ENCODE assay signal across 8 mouse cellular contexts in genomic region chr6:88787496-88787895, GRCm38 (mm10). TPM values are rescaled to one million over a fixed set of nuclear protein-coding genes. Genes with fewer than 3 reads are reported as not detected.
A peak's percentile ranks its signal among the peaks of the same experiment; 100 is the strongest.
DNase-seq lines count a peak whose midpoint lies in the region; ATAC-seq and TF ChIP-seq lines count a peak whose summit lies in the region.

No protein-coding gene starts in this region.

- 53% methylated on average over 14 of the region's 14 CpGs for WGBS in embryonic facial prominence, embryonic 13.5 days
- WGBS in embryonic facial prominence, embryonic 10.5 days: 73% methylated on average over 14 of the region's 14 CpGs
- 37% methylated on average over 14 of the region's 14 CpGs for WGBS in lung, embryonic 16.5 days
- WGBS in hindbrain, postnatal 0 days: 20% methylated on average over 14 of the region's 14 CpGs

- H3K4me2 ChIP-seq in embryonic facial prominence, embryonic 13.5 days: no peak overlapping the region
- no peak overlapping the region for H3K4me2 ChIP-seq in lung, embryonic 16.5 days (ENCODE audit: low read depth, low read length)
- peak overlapping the region; percentile 21 for H3K4me2 ChIP-seq in hindbrain, postnatal 0 days (ENCODE audit: low read depth, low read length)

- no peak for ATAC-seq in embryonic facial prominence, embryonic 13.5 days (ENCODE audit: insufficient number of reproducible peaks, insufficient read depth, low FRiP score, low TSS enrichment, low read depth)
- peak; percentile 31; the same call in 1 of the 2 replicates for ATAC-seq in lung, embryonic 16.5 days (ENCODE audit: low read depth)
- peak; percentile 49; the same call in 1 of the 2 replicates for ATAC-seq in hindbrain, postnatal 0 days

- TF ChIP-seq CTCF in hindbrain, postnatal 0 days (IDR thresholded peaks at IDR 0.05; ENCODE audit: low read depth): no peak

- no peak overlapping the region for H3K4me3 ChIP-seq in embryonic facial prominence, embryonic 13.5 days
- H3K4me3 ChIP-seq in embryonic facial prominence, embryonic 10.5 days: no peak overlapping the region
- no peak overlapping the region for H3K4me3 ChIP-seq in lung, embryonic 16.5 days (ENCODE audit: low read length)
- no peak overlapping the region for H3K4me3 ChIP-seq in hindbrain, postnatal 0 days (ENCODE audit: low read length)

- peaks cover 50% of the 10 kb centered on the region for H3K4me1 ChIP-seq in embryonic facial prominence, embryonic 13.5 days
- peaks cover 78% of the 10 kb centered on the region for H3K4me1 ChIP-seq in embryonic facial prominence, embryonic 10.5 days
- peaks cover 59% of the 10 kb centered on the region for H3K4me1 ChIP-seq in lung, embryonic 16.5 days (replicated peaks; ENCODE audit: control insufficient read depth, insufficient read depth, low read length)
- H3K4me1 ChIP-seq in hindbrain, postnatal 0 days (ENCODE audit: insufficient read depth, low read length): peaks cover 31% of the 10 kb centered on the region

- H3K27me3 ChIP-seq in embryonic facial prominence, embryonic 13.5 days: no peaks in the 10 kb centered on the region
- H3K27me3 ChIP-seq in embryonic facial prominence, embryonic 10.5 days (replicated peaks; ENCODE audit: low read depth, poor library complexity, severe bottlenecking): no peaks in the 10 kb centered on the region; the same call in 1 of the 2 replicates
- no peaks in the 10 kb centered on the region for H3K27me3 ChIP-seq in lung, embryonic 16.5 days (ENCODE audit: control insufficient read depth, insufficient read depth, low read depth, low read length)
- no peaks in the 10 kb centered on the region for H3K27me3 ChIP-seq in hindbrain, postnatal 0 days (ENCODE audit: insufficient read depth, low read length)

- no peaks in the 10 kb centered on the region for H3K36me3 ChIP-seq in embryonic facial prominence, embryonic 13.5 days
- no peaks in the 10 kb centered on the region for H3K36me3 ChIP-seq in embryonic facial prominence, embryonic 10.5 days (replicated peaks)
- H3K36me3 ChIP-seq in lung, embryonic 16.5 days (ENCODE audit: control insufficient read depth, insufficient read depth, low read length): no peaks in the 10 kb centered on the region
- H3K36me3 ChIP-seq in hindbrain, postnatal 0 days (ENCODE audit: insufficient read depth, low read length): no peaks in the 10 kb centered on the region

- DNase-seq in embryonic facial prominence, embryonic 10.5 days (ENCODE audit: low spot score): no peak
- no peak for DNase-seq in lung, postnatal 14 days
- peak; percentile 72 for DNase-seq in hindbrain, postnatal 0 days (ENCODE audit: low spot score)
- peak; percentile 78 for DNase-seq in retina, embryonic 14.5 days (ENCODE audit: low spot score)
- no peak for DNase-seq in spleen, postnatal 4 days (ENCODE audit: low spot score in 2 of 2)
- DNase-seq in ovary, postnatal 36 days (ENCODE audit: low spot score): no peak

- H3K27ac ChIP-seq in embryonic facial prominence, embryonic 13.5 days: peak overlapping the region; percentile 3; the same call in 1 of the 2 replicates
- H3K27ac ChIP-seq in embryonic facial prominence, embryonic 10.5 days (replicated peaks): no peak overlapping the region; the same call in 1 of the 2 replicates
- H3K27ac ChIP-seq in lung, embryonic 16.5 days (ENCODE audit: low read length): peak overlapping the region; percentile 82
- H3K27ac ChIP-seq in hindbrain, postnatal 0 days: peak overlapping the region; percentile 38; the same call in 1 of the 2 replicates

- H3K9ac ChIP-seq in embryonic facial prominence, embryonic 13.5 days: 0 out of 2 replicates have a peak overlapping the region, but pooled peaks have one; percentile 4
- H3K9ac ChIP-seq in lung, embryonic 16.5 days (ENCODE audit: low read length): peak overlapping the region; percentile 45; the same call in 1 of the 2 replicates
- no peak overlapping the region for H3K9ac ChIP-seq in hindbrain, postnatal 0 days (replicated peaks; ENCODE audit: low read length)

- no peaks in the 10 kb centered on the region for H3K9me3 ChIP-seq in embryonic facial prominence, embryonic 13.5 days
- no peaks in the 10 kb centered on the region for H3K9me3 ChIP-seq in embryonic facial prominence, embryonic 10.5 days
- no peaks in the 10 kb centered on the region for H3K9me3 ChIP-seq in lung, embryonic 16.5 days (ENCODE audit: control insufficient read depth, low read length)
- no peaks in the 10 kb centered on the region for H3K9me3 ChIP-seq in hindbrain, postnatal 0 days (ENCODE audit: low read length)

RNA-seq across cellular contexts. Expression of gene Abtb1, which starts 54.3 kb away (rescaled TPM):
- polyA plus RNA-seq in embryonic facial prominence, embryonic 13.5 days (2015; fragmentation: Nextera tagmentation; extraction: Ambion mirVana): 33.8 and 34.4 TPM in 2 replicates
- polyA plus RNA-seq in embryonic facial prominence, embryonic 10.5 days (2016; fragmentation: Nextera tagmentation; extraction: Ambion mirVana): 25.2 and 26.4 TPM in 2 replicates
- 49.5 and 50.4 TPM in 2 replicates for polyA plus RNA-seq in lung, embryonic 16.5 days (2015; fragmentation: Nextera tagmentation; extraction: Ambion mirVana)
- 62.6 and 78.9 TPM in 2 replicates for total RNA-seq in hindbrain, postnatal 0 days (2014; rRNA removed)
- polyA plus RNA-seq in hindbrain, postnatal 0 days (2015; fragmentation: Nextera tagmentation; extraction: Ambion mirVana): 31.5 and 34.8 TPM in 2 replicates

Comparison
In these comparisons a context has a peak if more than half of its experiments do, and no peak if none do; other contexts are left out.
1. DNase-seq: peak in hindbrain, postnatal 0 days (single experiment) and retina, embryonic 14.5 days (single experiment); none in embryonic facial prominence, embryonic 10.5 days (single experiment), lung, postnatal 14 days (single experiment), spleen, postnatal 4 days (0 of 2) and ovary, postnatal 36 days (single experiment).